Mouse (Mus musculus) mouse trophoblast stem cell (cell line): ENCODE results near the gene Zkscan5.
"Not testable (repeated sequence)": the region's sequence is repeated elsewhere in the genome, so short reads cannot be mapped to it uniquely, and the experiment has no call there.

Experiments
- in situ Hi-C, 2 experiments: fragments of 300-500 bp; cut with MseI, MboI; formaldehyde crosslinking; loops; 2 replicates in 1 of 2; 3 replicates in 1 of 2; pipeline ENCODE4 v1.15.1; 2025

The Zkscan5 gene

GRCm38 (mm10) chr5:145203936-145204691, at the start of gene Zkscan5:
Gene Zkscan5, plus strand, starts transcription at chr5:145204562.
- in situ Hi-C loops = no loop called here

GRCm38 (mm10) chr5:145161361-145161760, 43.0 kb upstream of the Zkscan5 start:
- in situ Hi-C loops = no loop called here

DNA sequence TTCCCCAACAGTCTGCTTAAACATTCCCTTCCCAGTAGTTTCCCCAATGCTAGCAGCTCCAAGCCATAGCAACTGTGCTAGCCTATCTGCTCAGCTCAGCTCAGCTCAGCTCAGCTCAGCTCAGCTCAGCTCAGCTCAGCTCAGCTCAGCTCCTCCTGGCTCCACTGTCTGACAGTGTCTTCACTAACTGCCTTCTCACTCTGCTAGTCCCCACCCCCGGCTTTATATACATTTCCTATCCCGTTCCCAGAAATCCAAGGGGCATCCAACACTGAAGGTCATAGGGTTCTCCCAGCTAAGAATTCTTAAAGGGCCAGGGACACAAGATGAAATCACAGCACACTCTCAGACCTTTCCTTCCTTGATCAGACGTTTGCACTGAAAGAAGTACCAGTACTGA, 39.7 kb upstream of the Zkscan5 start:
- in situ Hi-C loops = no loop called here

DNA sequence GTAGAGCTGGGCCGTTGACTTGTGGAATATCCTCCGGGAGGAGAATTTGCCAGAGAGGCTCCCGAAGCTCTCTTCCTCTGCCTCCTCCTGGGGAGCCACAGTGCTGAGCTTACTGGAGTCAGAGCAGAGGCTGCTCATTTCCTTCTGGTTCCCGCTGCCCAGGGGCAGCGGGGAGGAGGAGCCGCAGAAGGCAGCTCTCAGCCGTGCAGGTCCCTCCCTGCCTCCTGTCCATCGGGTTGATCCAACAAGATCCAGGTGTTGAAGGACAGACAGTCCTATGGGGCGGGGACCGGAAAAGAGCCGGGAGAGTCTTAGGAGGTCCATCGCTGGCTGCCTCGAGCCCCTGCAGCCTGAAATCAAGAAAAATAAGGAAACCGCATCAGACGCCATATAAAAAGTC, 39.2 kb upstream of the Zkscan5 start:
- in situ Hi-C loops = no loop called here

DNA sequence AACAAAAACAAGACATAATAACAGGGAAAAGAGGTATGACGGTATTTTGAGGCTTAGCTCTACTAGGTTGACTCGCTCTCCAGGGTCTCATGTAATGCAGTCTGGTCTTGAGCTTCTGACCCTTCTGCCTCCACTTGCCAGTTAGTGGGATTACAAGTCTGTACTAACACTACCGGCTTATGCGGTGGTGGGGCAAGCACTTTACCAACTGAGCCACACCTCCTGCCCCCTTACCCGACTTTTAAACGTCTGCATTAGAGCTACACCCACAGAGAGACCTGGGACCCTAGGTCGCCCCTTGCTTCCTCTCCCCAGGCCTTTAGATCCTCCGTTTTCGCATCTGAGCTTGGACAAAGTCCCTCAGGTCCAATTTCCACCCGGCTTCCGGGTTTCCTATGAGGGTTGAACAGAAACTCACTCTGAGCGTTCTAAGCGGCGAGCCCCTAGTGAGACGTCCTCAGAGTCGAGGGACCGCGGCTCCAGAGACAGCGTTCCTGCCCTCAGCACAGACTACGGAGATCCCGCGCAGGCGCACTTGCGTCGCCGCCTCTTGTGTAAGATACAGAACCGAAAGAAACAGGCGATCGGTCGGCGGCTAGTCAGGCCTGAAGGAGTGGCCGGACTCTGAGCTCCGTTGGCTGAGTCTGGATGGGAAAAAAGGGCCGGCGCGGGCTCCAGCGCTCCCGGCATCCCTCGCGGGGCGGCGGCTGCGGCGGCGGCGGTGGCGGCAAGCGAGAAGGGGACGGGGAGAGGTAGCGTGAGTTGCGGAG, 37.6 kb upstream of the Zkscan5 start, which contains the start of the genes Ptcd1 and Cpsf4:
Gene Ptcd1, minus strand, starts transcription at position 573 of the 770 bp plus-strand sequence.
Gene Cpsf4, plus strand, starts transcription at position 678 of the 770 bp plus-strand sequence.
- in situ Hi-C loops = no loop called here

DNA sequence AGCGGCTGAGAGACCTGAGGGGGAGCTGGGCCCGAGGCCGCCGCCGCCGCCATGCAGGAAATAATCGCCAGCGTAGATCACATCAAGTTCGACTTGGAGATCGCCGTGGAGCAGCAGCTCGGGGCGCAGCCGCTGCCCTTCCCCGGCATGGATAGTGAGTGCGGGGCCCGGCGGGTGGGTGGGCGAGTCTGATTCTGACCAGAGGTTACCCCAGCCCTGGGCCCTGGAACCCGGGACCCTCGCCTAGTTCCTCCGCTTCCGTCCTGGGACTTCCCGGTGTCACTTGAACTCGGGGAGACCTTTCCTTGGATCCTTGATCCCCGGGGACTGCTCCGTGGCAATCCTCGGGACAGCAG, 37.1 kb upstream of the Zkscan5 start:
- in situ Hi-C loops = no loop called here

- in situ Hi-C loops = no loop called here
These were observed 25.8 kb upstream of the Zkscan5 start for GRCm38 (mm10) chr5:145178461-145178980.

DNA sequence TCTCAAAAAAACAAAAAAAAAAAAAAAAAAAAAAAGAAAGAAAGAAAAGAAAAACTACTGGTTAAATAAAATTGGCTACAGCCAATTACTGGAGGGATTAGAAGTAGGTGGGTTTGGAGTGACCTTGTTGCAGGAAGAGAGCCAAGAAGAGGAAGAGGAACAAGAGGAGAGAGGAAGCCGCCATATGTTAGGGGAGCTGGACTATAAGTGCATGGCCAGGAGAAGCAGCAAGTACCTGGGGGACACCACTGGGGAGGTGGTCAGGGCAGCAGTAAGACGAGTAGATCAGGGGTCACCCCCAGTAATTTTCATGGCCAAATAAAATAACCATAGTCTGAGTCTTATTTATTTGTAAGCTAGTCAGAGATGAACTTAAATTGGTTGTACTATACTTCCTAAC, 19.1 kb upstream of the Zkscan5 start:
- in situ Hi-C loops = no loop called here

GRCm38 (mm10) chr5:145189416-145189815, 14.9 kb upstream of the Zkscan5 start:
- in situ Hi-C loops = no loop called here

- in situ Hi-C loops = no loop called here
These were observed 14.0 kb upstream of the Zkscan5 start for GRCm38 (mm10) chr5:145190373-145190772.

DNA sequence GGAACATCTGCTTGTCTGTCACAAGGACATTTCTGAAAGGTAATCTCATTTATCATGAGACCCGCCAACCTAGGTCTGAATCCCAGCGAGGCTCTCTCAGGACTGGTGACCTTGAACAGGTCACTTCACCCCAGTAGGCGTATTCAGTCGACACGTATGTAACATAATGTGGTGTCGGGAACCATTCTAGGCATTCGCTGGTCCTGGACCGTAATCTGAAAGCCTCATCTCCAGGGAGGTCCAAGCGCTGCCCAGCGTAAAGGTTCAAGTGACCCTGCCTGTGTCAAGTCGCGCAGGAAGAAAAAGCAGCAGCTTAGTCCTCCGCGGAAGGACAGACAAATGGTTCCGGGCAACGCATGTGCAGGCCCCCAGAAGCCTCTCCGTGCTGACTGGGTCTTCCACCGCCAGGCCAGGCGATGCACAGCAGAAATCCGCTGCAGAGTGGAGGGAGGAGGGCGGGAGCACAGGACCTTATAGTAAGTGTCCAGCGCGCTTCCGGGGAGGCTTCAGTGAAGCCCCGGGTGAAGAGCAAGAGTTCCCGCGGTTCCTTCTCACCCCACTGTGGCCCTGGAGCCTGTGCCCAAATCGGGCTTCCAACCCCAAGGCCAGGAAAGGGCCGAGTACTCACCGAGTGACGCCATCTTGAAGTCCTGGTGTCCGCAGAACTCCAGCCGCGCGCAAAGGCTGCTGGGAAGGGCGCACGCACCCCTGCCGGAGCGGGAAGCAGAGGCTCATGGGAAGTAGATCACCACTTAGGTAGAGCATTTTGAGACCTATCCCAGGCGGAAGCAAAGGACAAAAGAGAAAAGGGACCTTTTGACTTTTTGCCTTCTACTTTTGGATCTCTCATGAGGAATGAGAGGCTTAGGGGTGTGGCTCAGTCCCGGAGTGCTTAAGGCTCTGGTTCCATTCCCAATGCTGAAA, 13.2 kb upstream of the Zkscan5 start:
- in situ Hi-C loops = no loop called here

- in situ Hi-C loops = no loop called here
These were observed 12.4 kb upstream of the Zkscan5 start, which contains the start of gene Atp5j2 for GRCm38 (mm10) chr5:145191962-145192361. Gene Atp5j2, minus strand, starts transcription at chr5:145192062.

DNA sequence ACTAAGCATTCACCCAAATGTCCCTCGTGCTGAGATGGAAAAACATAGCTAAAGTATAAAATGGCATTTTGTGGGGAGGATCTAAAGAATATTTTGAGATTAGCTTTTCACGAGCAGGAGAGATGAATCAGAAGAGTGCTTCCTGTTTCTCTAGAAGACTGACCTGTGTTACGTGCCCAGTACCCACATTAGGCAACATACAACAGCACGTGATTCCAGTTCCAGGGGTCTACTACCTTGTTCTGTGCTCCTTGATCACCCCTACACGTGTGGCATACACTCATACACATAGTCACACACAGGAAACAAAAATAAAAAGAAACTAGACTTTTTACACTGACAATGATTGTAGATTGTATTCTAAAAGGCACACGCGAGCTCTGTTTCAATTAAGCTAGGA, 4.0 kb upstream of the Zkscan5 start:
- in situ Hi-C loops = no loop called here

GRCm38 (mm10) chr5:145201321-145201991, 2.9 kb upstream of the Zkscan5 start, which contains the start of gene Zkscan14:
Gene Zkscan14, minus strand, starts transcription at chr5:145201868.
- in situ Hi-C loops = no loop called here

DNA sequence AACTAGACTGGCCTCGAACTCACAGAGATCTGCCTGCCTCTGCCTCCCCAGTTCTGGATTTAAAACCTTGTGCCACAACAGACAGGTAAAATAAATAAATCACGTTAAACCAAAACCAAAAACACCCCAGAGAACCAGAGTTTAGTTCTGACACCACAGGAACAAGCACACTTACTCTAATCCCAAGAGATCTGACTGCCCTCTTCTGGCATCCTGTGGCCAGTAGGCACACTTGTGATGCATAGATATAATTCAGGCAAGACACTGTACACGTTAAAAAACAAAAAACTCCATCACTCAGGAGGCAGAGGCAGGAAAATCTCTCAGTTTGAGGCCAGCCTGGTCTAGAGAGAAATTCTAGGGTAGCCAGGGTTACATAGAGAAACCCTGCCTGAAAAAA, 1.9 kb upstream of the Zkscan5 start:
- in situ Hi-C loops = no loop called here

GRCm38 (mm10) chr5:145205041-145205440, 679 bp downstream of the Zkscan5 start:
- in situ Hi-C loops = no loop called here

DNA sequence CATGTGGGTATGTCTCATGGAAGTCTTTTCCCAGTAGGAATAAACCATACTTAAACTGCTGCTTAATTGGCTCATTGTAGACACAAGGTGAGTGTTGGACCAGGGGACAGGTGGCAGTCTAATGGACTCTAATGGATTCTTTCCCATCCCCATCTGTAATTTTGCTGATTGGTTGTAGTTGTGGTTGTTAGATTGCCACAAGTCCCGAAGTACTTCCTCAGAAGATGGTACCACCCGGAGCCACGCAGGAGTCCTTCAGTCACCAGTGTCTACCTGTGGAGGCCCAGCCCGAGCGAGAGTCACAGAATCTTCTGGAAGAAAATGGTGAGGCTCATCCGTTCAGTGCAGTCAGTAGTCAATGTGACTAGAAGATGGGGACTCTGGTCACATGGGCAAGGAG, 3.0 kb downstream of the Zkscan5 start:
- in situ Hi-C loops = no loop called here

- in situ Hi-C loops = no loop called here
These were observed 3.6 kb downstream of the Zkscan5 start for GRCm38 (mm10) chr5:145207954-145208353.

DNA sequence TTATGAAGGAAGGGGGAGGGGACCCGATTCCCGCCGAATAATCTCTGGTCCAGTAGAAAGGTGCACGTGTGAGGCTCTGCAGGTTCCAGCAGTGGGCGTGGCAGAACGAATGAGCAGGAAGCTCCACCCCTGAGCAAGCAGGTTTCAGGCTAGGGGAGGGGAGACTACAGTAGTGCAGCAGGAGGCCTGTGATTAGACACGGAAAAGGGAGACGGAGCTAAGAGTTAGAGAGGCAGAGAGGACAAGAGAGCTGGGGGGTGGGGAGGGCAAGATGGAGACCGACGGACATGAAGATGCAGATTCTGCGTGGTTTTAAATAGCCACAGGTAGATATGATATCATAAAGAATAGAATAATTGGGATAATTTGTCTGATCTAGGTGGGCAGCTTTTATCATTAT, 4.0 kb downstream of the Zkscan5 start:
- in situ Hi-C loops = not testable (repeated sequence)

- in situ Hi-C loops = loop anchor here in 1 of 2 experiments (10.0 kb wide), 1 partner anchor 153 kb away; no protein-coding TSS in a partner anchor
These were observed 7.0 kb downstream of the Zkscan5 start for GRCm38 (mm10) chr5:145211340-145211739.

GRCm38 (mm10) chr5:145212216-145212615, 7.9 kb downstream of the Zkscan5 start:
- in situ Hi-C loops = loop anchor here in 1 of 2 experiments (10.0 kb wide), 1 partner anchor 153 kb away; no protein-coding TSS in a partner anchor
